Mouse (Mus musculus) hindbrain, embryonic 14.5 days (tissue): ENCODE data around the gene Rpusd3. TPM values are rescaled to one million over a fixed set of nuclear protein-coding genes. Genes with fewer than 3 reads are reported as not detected.

Experiments
- ATAC-seq: fragments of 200-750 bp; cut with Nextera tagmentation; 2 replicates; pipeline ENCODE4 v1.8.0; 2017; ENCODE audit warnings: moderate number of reproducible peaks, mild to moderate bottlenecking, moderate TSS enrichment, moderate library complexity; ENCODE audit not compliant: low FRiP score
- DNase-seq: peaks from one replicate; pipeline ENCODE4 v3.0.0-alpha.2; 2015; ENCODE audit warnings: low spot score
- H3K27ac ChIP-seq: fragments of 300-500 bp; sonication (generic); 2 replicates; pipeline ENCODE4 v1.5.1; 2014; ENCODE audit warnings: mild to moderate bottlenecking, moderate library complexity
- H3K27me3 ChIP-seq: fragments of 300-500 bp; sonication (generic); 2 replicates; pipeline ENCODE4 v1.6.1; 2014; ENCODE audit warnings: mild to moderate bottlenecking, low read length, mixed read lengths; ENCODE audit not compliant: control insufficient read depth, insufficient read depth
- H3K36me3 ChIP-seq: fragments of 300-500 bp; sonication (generic); replicated peaks from 2 replicates; pipeline ENCODE4 v1.6.1; 2014; ENCODE audit not compliant: control insufficient read depth, insufficient read depth
- H3K4me1 ChIP-seq: fragments of 300-500 bp; sonication (generic); replicated peaks from 2 replicates; pipeline ENCODE4 v1.6.1; 2014; ENCODE audit warnings: antibody characterized with exemption, low read length, mixed read lengths; ENCODE audit not compliant: control insufficient read depth, insufficient read depth
- H3K4me2 ChIP-seq: fragments of 300-500 bp; sonication (generic); replicated peaks from 2 replicates; pipeline ENCODE4 v1.6.1; 2014; ENCODE audit warnings: mild to moderate bottlenecking, moderate library complexity
- H3K4me3 ChIP-seq: fragments of 300-500 bp; sonication (generic); replicated peaks from 2 replicates; pipeline ENCODE4 v1.5.1; 2014; ENCODE audit warnings: mild to moderate bottlenecking, low read length
- H3K9ac ChIP-seq: fragments of 300-500 bp; sonication (generic); 2 replicates; pipeline ENCODE4 v1.6.1; 2014
- H3K9me3 ChIP-seq: fragments of 300-500 bp; sonication (generic); 2 replicates; pipeline ENCODE4 v1.6.1; 2016; ENCODE audit warnings: low read length; ENCODE audit not compliant: control insufficient read depth
- WGBS: fragments of 180-500 bp; shearing (Covaris S2); extraction: QIAGEN DNeasy Blood & Tissue Kit; methylation state at CpG from one replicate; pipeline ENCODE4 v1.1.7; 2014; 5-methylcytosine and 5-hydroxymethylcytosine counted together
- microRNA-seq: library from miRNA; unstranded; fragments of <30 nt; microRNA quantifications from one replicate; pipeline ENCODE4, GENCODE M21; 2016
- polyA plus RNA-seq: library from polyadenylated mRNA; unstranded; fragments of >200 nt; fragmentation: Nextera tagmentation; extraction: Ambion mirVana; gene quantifications from 2 replicates; pipeline ENCODE4 v1.2.1, GENCODE M21; 2014

Rpusd3 gene
- polyA plus RNA-seq, 1 experiment from 2014 or later: 19.0 TPM

GRCm38 (mm10) chr6:113366639-113367038 lies 52.5 kb downstream of the Rpusd3 start:
- DNase-seq: no peak
- no peaks in the 10 kb centered on the region for H3K4me1 ChIP-seq
- 95% methylated on average over 6 of the region's 6 CpGs for WGBS
- H3K9me3 ChIP-seq: no peaks in the 10 kb centered on the region
- no peak overlapping the region for H3K4me2 ChIP-seq
- H3K9ac ChIP-seq: no peak overlapping the region
- H3K27me3 ChIP-seq: no peaks in the 10 kb centered on the region
- no peak overlapping the region for H3K4me3 ChIP-seq
- H3K27ac ChIP-seq: no peak overlapping the region
- no peak for ATAC-seq
- peaks cover 56% of the 10 kb centered on the region for H3K36me3 ChIP-seq

Small RNA genes within 50 kb of the gene (microRNA-seq; reads per million reads assigned to microRNA genes)
- not detected for gene Gm24387

Other genes starting within 250 kb of the Rpusd3 start
- gene Lhfpl4, start 224.0 kb downstream of the Rpusd3 start, polyA plus RNA-seq: 19.9 and 21.1 TPM in 2 replicates
- gene Mtmr14, start 181.5 kb downstream of the Rpusd3 start, polyA plus RNA-seq: 36.3 and 36.7 TPM in 2 replicates
- 2.4 and 5.0 TPM in 2 replicates for gene Cpne9, start 137.0 kb downstream of the Rpusd3 start, polyA plus RNA-seq
- 17.5 and 18.1 TPM in 2 replicates for gene Brpf1, start 112.2 kb downstream of the Rpusd3 start, polyA plus RNA-seq
- 8.4 and 9.0 TPM in 2 replicates for gene Ogg1, start 92.4 kb downstream of the Rpusd3 start, polyA plus RNA-seq
- gene Camk1, start 75.4 kb downstream of the Rpusd3 start, polyA plus RNA-seq: 111 and 123 TPM in 2 replicates
- gene Tada3, start 41.5 kb downstream of the Rpusd3 start, polyA plus RNA-seq: 62.6 and 67.0 TPM in 2 replicates
- gene Arpc4, start 41.2 kb downstream of the Rpusd3 start, polyA plus RNA-seq: 231 and 235 TPM in 2 replicates
- gene Ttll3, start 30.1 kb downstream of the Rpusd3 start, polyA plus RNA-seq: 7.0 and 8.1 TPM in 2 replicates
- not detected in 2 replicates for gene Cidec, start 16.4 kb upstream of the Rpusd3 start, polyA plus RNA-seq
- gene Jagn1, start 23.2 kb upstream of the Rpusd3 start, polyA plus RNA-seq: 87.9 and 88.5 TPM in 2 replicates
- 0.27 and 0.31 TPM in 2 replicates for gene Il17re, start 39.1 kb upstream of the Rpusd3 start, polyA plus RNA-seq
- gene Il17rc, start 52.1 kb upstream of the Rpusd3 start, polyA plus RNA-seq: 2.4 and 3.0 TPM in 2 replicates
- gene Creld1, start 64.0 kb upstream of the Rpusd3 start, polyA plus RNA-seq: 61.5 and 69.9 TPM in 2 replicates
- gene Prrt3, start 82.6 kb upstream of the Rpusd3 start, polyA plus RNA-seq: 10.5 and 10.7 TPM in 2 replicates
- gene Emc3, start 112.3 kb upstream of the Rpusd3 start, polyA plus RNA-seq: 107 and 119 TPM in 2 replicates
- 2.1 and 2.5 TPM in 2 replicates for gene Fancd2, start 112.3 kb upstream of the Rpusd3 start, polyA plus RNA-seq
- gene Fancd2os, start 181.4 kb upstream of the Rpusd3 start, polyA plus RNA-seq: not detected in 2 replicates
- gene Brk1, start 185.4 kb upstream of the Rpusd3 start, polyA plus RNA-seq: 261 and 267 TPM in 2 replicates
- 86.5 and 96.9 TPM in 2 replicates for gene Vhl, start 204.6 kb upstream of the Rpusd3 start, polyA plus RNA-seq
- gene Irak2, start 219.1 kb upstream of the Rpusd3 start, polyA plus RNA-seq: 0.95 and 1.4 TPM in 2 replicates